Mouse (Mus musculus) bone marrow, adult 2 months (tissue): Measurements from ENCODE around the gene Rps3a1.

Experiments
- CTCF ChIP-seq: fragments of 200-500 bp; IDR thresholded peaks from 2 replicates; pipeline ENCODE4 v1.5.1; 2011; ENCODE audit warnings: low read length, control low read depth; ENCODE audit not compliant: control insufficient read depth, insufficient read depth
- POLR2A ChIP-seq: fragments of 200-500 bp; IDR thresholded peaks from 2 replicates; pipeline ENCODE4 v1.6.1; 2011; ENCODE audit warnings: low read depth, mild to moderate bottlenecking, control low read depth, low read length, borderline replicate concordance; ENCODE audit not compliant: control insufficient read depth

- no peak for TF ChIP-seq POLR2A
- TF ChIP-seq CTCF, result no peak
Observed at GRCm38 (mm10) chr3:86142934-86143317, 424 bp upstream of the Rps3a1 start.
